Mouse (Mus musculus) CD4-positive, CD25-positive, alpha-beta regulatory T cell, adult 9 weeks (primary cell): ENCODE data around the gene Hoxd11. TPM values are rescaled to one million over a fixed set of nuclear protein-coding genes. Genes with fewer than 3 reads are reported as not detected.

ENCODE experiments used
- polyA plus RNA-seq: library from polyadenylated mRNA; unstranded; fragments of 100-300 nt; shearing (Covaris generic); gene quantifications from one replicate; pipeline ENCODE4 v1.2.1, GENCODE M21; 2017

Hoxd11 gene
- not detected for polyA plus RNA-seq

GRCm38 (mm10) chr2:74678891-74679595 is at the start of gene Hoxd11:
TSS of gene Hoxd11 (plus strand) at chr2:74679557.

GRCm38 (mm10) chr2:74659507-74660005 is 19.8 kb upstream of the Hoxd11 start, which contains the start of gene Evx2:
TSS of gene Evx2 (minus strand) at chr2:74659557.

GRCm38 (mm10) chr2:74667842-74668357 is 11.5 kb upstream of the Hoxd11 start, which contains the start of gene Hoxd13:
TSS of gene Hoxd13 (plus strand) at chr2:74668310.

GRCm38 (mm10) chr2:74674881-74675665 is 4.3 kb upstream of the Hoxd11 start, which contains the start of gene Hoxd12:
TSS of gene Hoxd12 (plus strand) at chr2:74675013.

GRCm38 (mm10) chr2:74691022-74691951 is 11.9 kb downstream of the Hoxd11 start, which contains the start of gene Hoxd10:
TSS of gene Hoxd10 (plus strand) at chr2:74691924.

GRCm38 (mm10) chr2:74697567-74698121 is 18.3 kb downstream of the Hoxd11 start, which contains the start of gene Hoxd9:
TSS of gene Hoxd9 (plus strand) at chr2:74697727.

GRCm38 (mm10) chr2:74704393-74704998 is 25.1 kb downstream of the Hoxd11 start, which contains the start of gene Hoxd8:
TSS of gene Hoxd8 (plus strand) at chr2:74704615.

GRCm38 (mm10) chr2:74711721-74712621 is 32.6 kb downstream of the Hoxd11 start, which contains the start of the genes Hoxd3 and Hoxd4:
TSS of gene Hoxd3 (plus strand) at chr2:74711927.
TSS of gene Hoxd4 (plus strand) at chr2:74711929.

GRCm38 (mm10) chr2:74726551-74726950 is 47.2 kb downstream of the Hoxd11 start, which contains the start of gene Gm28230:
TSS of gene Gm28230 (plus strand) at chr2:74726728.

Other genes starting within 250 kb of the Hoxd11 start
- gene Lnpk, start 100.1 kb upstream of the Hoxd11 start, polyA plus RNA-seq: 23.7 TPM
- gene Evx2, start 20.0 kb upstream of the Hoxd11 start, polyA plus RNA-seq: not detected
- not detected for gene Hoxd13, start 11.2 kb upstream of the Hoxd11 start, polyA plus RNA-seq
- gene Hoxd12, start 4.5 kb upstream of the Hoxd11 start, polyA plus RNA-seq: not detected
- gene Hoxd10, start 12.4 kb downstream of the Hoxd11 start, polyA plus RNA-seq: not detected
- not detected for gene Hoxd9, start 18.2 kb downstream of the Hoxd11 start, polyA plus RNA-seq
- not detected for gene Hoxd8, start 25.1 kb downstream of the Hoxd11 start, polyA plus RNA-seq
- gene Hoxd3, start 32.4 kb downstream of the Hoxd11 start, polyA plus RNA-seq: not detected
- gene Hoxd4, start 32.4 kb downstream of the Hoxd11 start, polyA plus RNA-seq: not detected
- gene Gm28230, start 47.2 kb downstream of the Hoxd11 start, polyA plus RNA-seq: not detected
- not detected for gene Hoxd1, start 83.4 kb downstream of the Hoxd11 start, polyA plus RNA-seq
- gene Mtx2, start 146.2 kb downstream of the Hoxd11 start, polyA plus RNA-seq: 11.6 TPM